Mouse (Mus musculus) myocyte (in vitro differentiated cells): ENCODE data around the gene Rad51c. TPM values are rescaled to one million over a fixed set of nuclear protein-coding genes. Genes with fewer than 3 reads are reported as not detected.

Experiments used
- H3K27me3 ChIP-seq: one replicate; pipeline ENCODE4 v1.6.1; 2011; ENCODE audit not compliant: control insufficient read depth, insufficient read depth, insufficient read length
- H3K36me3 ChIP-seq: one replicate; pipeline ENCODE4 v1.6.1; 2011; ENCODE audit not compliant: control insufficient read depth, insufficient read depth
- H3K4me2 ChIP-seq: one replicate; pipeline ENCODE4 v1.6.1; 2011; ENCODE audit warnings: low read depth, control low read depth
- H3K4me3 ChIP-seq: one replicate; pipeline ENCODE4 v1.5.1; 2011; ENCODE audit warnings: mild to moderate bottlenecking, control low read depth, moderate library complexity
- H3K79me2 ChIP-seq: one replicate; pipeline ENCODE4 v1.6.1; 2011; ENCODE audit not compliant: control insufficient read depth, insufficient read depth
- H3ac ChIP-seq: one replicate; pipeline ENCODE4 v1.6.1; 2011; ENCODE audit not compliant: control insufficient read depth, insufficient read length
- CEBPB ChIP-seq: IDR thresholded peaks from 2 replicates; pipeline ENCODE4 v1.6.1; 2011; ENCODE audit warnings: mild to moderate bottlenecking, moderate library complexity; ENCODE audit not compliant: poor library complexity, insufficient read depth, severe bottlenecking
- E2F4 ChIP-seq: IDR thresholded peaks from one replicate; pipeline ENCODE4 v1.6.1; 2011; ENCODE audit warnings: mild to moderate bottlenecking, control low read depth, moderate library complexity; ENCODE audit not compliant: insufficient read depth
- MAX ChIP-seq: IDR thresholded peaks from one replicate; pipeline ENCODE4 v1.6.1; 2011; ENCODE audit warnings: low read depth, mild to moderate bottlenecking, control low read depth
- MYOD1 ChIP-seq, 3 experiments: IDR thresholded peaks; one replicate each; pipeline ENCODE4 v1.6.1; 2011; ENCODE audit warnings: control low read depth in 2 of 3, low read depth in 2 of 3, mild to moderate bottlenecking in 2 of 3, moderate library complexity in 1 of 3; ENCODE audit not compliant: insufficient read length in 2 of 3, control insufficient read depth in 1 of 3
- MYOG ChIP-seq, 3 experiments: IDR thresholded peaks; one replicate each; pipeline ENCODE4 v1.6.1; 2011; ENCODE audit warnings: control low read depth in 2 of 3, low read depth in 2 of 3, mild to moderate bottlenecking in 2 of 3; ENCODE audit not compliant: insufficient read length in 2 of 3, control insufficient read depth in 1 of 3, insufficient read depth in 1 of 3
- POLR2A ChIP-seq: IDR thresholded peaks from one replicate; pipeline ENCODE4 v1.6.1; 2011; ENCODE audit warnings: low read depth, mild to moderate bottlenecking, control low read depth, moderate library complexity; ENCODE audit not compliant: insufficient read length
- POLR2AphosphoS2 ChIP-seq: IDR thresholded peaks from one replicate; pipeline ENCODE4 v1.6.1; 2011; ENCODE audit warnings: low read depth, control low read depth; ENCODE audit not compliant: insufficient read length
- REST ChIP-seq: IDR thresholded peaks from one replicate; pipeline ENCODE4 v1.6.1; 2011; ENCODE audit warnings: mild to moderate bottlenecking, control low read depth, moderate library complexity; ENCODE audit not compliant: insufficient read depth, insufficient read length
- SRF ChIP-seq: IDR thresholded peaks from one replicate; pipeline ENCODE4 v1.6.1; 2011; ENCODE audit warnings: low read depth; ENCODE audit not compliant: control insufficient read depth, insufficient read length
- TCF12 ChIP-seq: IDR thresholded peaks from one replicate; pipeline ENCODE4 v1.6.1; 2011; ENCODE audit warnings: mild to moderate bottlenecking, control low read depth; ENCODE audit not compliant: poor library complexity, insufficient read depth, severe bottlenecking
- TCF3 ChIP-seq: IDR thresholded peaks from one replicate; pipeline ENCODE4 v1.6.1; 2011; ENCODE audit warnings: low read depth, control low read depth; ENCODE audit not compliant: insufficient read length
- USF1 ChIP-seq: IDR thresholded peaks from one replicate; pipeline ENCODE4 v1.6.1; 2011; ENCODE audit warnings: low read depth, mild to moderate bottlenecking, control low read depth, moderate library complexity
- polyA plus RNA-seq: library from polyadenylated mRNA; unstranded; fragments of >200 nt; fragmentation: generic; extraction: Trizol; gene quantifications from one replicate; pipeline ENCODE4 v1.2.1, GENCODE M21; 2012; ENCODE audit warnings: missing spikeins

Gene Rad51c
- polyA plus RNA-seq, 1 experiment, result 3.5 TPM

- Histone ChIP-seq H3K79me2 (no peaks in the 10 kb centered on the region), H3K4me3 (peak overlapping the region; percentile 59), H3K27me3 (no peaks in the 10 kb centered on the region), H3K4me2 (peak overlapping the region; percentile 84), H3ac (peak overlapping the region; percentile 24), H3K36me3 (no peaks in the 10 kb centered on the region)
- TF ChIP-seq CEBPB (0 out of 2 replicates have a peak, but pooled peaks have one; percentile 38), POLR2AphosphoS2 (peak; percentile 84), TCF12 (no peak), MYOD1 (IDR thresholded peaks at IDR 0.05; ENCODE audit: control insufficient read depth in 1 of 3, insufficient read length in 2 of 3, low read depth in 2 of 3) (peak in 1 of 3 experiments; percentile 57), TCF3 (no peak), E2F4 (peak; percentile 39), MYOG (IDR thresholded peaks at IDR 0.05; ENCODE audit: control insufficient read depth in 1 of 3, insufficient read depth in 1 of 3, insufficient read length in 2 of 3, low read depth in 2 of 3) (peak in 1 of 3 experiments; percentile 20), REST (no peak), POLR2A (peak; percentile 83), SRF (peak; percentile 50), USF1 (no peak), MAX (no peak)
These were observed 472 bp downstream of the Rad51c start for GRCm38 (mm10) chr11:87404111-87404853.

GRCm38 (mm10) chr11:87398402-87398801, 6.4 kb downstream of the Rad51c start:
- H3K4me3 ChIP-seq, result no peak overlapping the region
- no peak overlapping the region for H3K4me2 ChIP-seq
- H3K27me3 ChIP-seq, result no peaks in the 10 kb centered on the region
- TF ChIP-seq MYOD1 (IDR thresholded peaks at IDR 0.05; ENCODE audit: control insufficient read depth in 1 of 3, insufficient read length in 2 of 3, low read depth in 2 of 3) (no peak), TCF3 (no peak), CEBPB (no peak), TCF12 (no peak), REST (no peak), MAX (no peak), POLR2AphosphoS2 (no peak), POLR2A (no peak), MYOG (IDR thresholded peaks at IDR 0.05; ENCODE audit: control insufficient read depth in 1 of 3, insufficient read depth in 1 of 3, insufficient read length in 2 of 3, low read depth in 2 of 3) (no peak), SRF (no peak)
- no peak overlapping the region for H3ac ChIP-seq
- no peaks in the 10 kb centered on the region for H3K36me3 ChIP-seq
- no peaks in the 10 kb centered on the region for H3K79me2 ChIP-seq

GRCm38 (mm10) chr11:87393855-87394254, 10.9 kb downstream of the Rad51c start:
- Histone ChIP-seq H3K27me3 (no peaks in the 10 kb centered on the region), H3ac (no peak overlapping the region), H3K4me3 (no peak overlapping the region), H3K4me2 (no peak overlapping the region), H3K79me2 (no peaks in the 10 kb centered on the region), H3K36me3 (no peaks in the 10 kb centered on the region)
- TF ChIP-seq MYOD1 (IDR thresholded peaks at IDR 0.05; ENCODE audit: control insufficient read depth in 1 of 3, insufficient read length in 2 of 3, low read depth in 2 of 3) (no peak), MYOG (IDR thresholded peaks at IDR 0.05; ENCODE audit: control insufficient read depth in 1 of 3, insufficient read depth in 1 of 3, insufficient read length in 2 of 3, low read depth in 2 of 3) (no peak), REST (no peak), E2F4 (no peak), SRF (no peak), POLR2AphosphoS2 (no peak), USF1 (no peak), TCF12 (no peak), CEBPB (no peak), POLR2A (no peak), MAX (no peak), TCF3 (no peak)

- no peaks in the 10 kb centered on the region for H3K27me3 ChIP-seq
- H3K36me3 ChIP-seq, result no peaks in the 10 kb centered on the region
- no peak overlapping the region for H3ac ChIP-seq
- H3K4me3 ChIP-seq, result no peak overlapping the region
- no peaks in the 10 kb centered on the region for H3K79me2 ChIP-seq
- no peak overlapping the region for H3K4me2 ChIP-seq
- TF ChIP-seq USF1, result no peak
- TF ChIP-seq REST, result no peak
- no peak for TF ChIP-seq TCF3
- no peak for TF ChIP-seq E2F4
- TF ChIP-seq SRF, result no peak
These were observed 19.1 kb downstream of the Rad51c start for GRCm38 (mm10) chr11:87385676-87386075.

- H3ac ChIP-seq, result no peak overlapping the region
- H3K4me3 ChIP-seq, result no peak overlapping the region
- H3K36me3 ChIP-seq, result no peaks in the 10 kb centered on the region
- no peak overlapping the region for H3K4me2 ChIP-seq
- H3K79me2 ChIP-seq, result no peaks in the 10 kb centered on the region
- no peak for TF ChIP-seq USF1
- TF ChIP-seq CEBPB, result no peak
- no peak for TF ChIP-seq TCF12
- no peak for TF ChIP-seq MAX
- no peak for TF ChIP-seq TCF3
- TF ChIP-seq REST, result no peak
- no peak for TF ChIP-seq E2F4
- no peaks in the 10 kb centered on the region for H3K27me3 ChIP-seq
These were observed 20.2 kb downstream of the Rad51c start for GRCm38 (mm10) chr11:87384551-87384950.
